1 mouse cellular context compared by ENCODE assay signal in the genomic region with DNA sequence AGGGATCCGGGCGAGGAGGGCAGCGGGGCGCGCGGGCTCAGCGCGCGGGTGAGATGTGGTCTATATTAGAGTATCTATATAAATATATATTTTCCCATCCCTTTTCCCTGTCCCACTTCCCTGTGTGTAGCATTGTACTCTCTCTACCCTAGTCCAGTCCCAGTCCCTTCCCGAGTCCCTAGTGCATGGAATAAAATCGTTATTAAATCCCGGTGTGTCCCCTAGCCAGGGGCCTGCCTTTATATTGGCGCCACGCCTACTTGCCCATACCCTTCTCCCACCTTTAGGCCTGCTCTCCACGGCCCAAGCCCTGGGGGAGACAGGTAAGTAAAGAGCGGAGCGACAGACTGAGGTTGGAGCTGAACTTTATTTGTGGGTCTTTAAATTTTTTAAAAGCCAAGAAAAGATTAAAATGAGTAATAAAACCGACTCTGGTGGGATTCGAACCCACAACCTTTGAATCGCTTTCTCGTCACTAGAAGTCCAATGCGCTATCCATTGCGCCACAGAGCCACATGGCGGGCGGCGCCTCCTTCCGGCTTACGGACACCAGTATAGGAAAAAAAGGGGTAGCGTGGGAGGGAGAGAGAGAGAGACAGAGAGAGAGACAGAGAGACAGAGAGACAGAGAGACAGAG.
TF ChIP-seq lines count a peak whose summit lies in the region.

No protein-coding gene starts in this region.

TF ChIP-seq in MEL, 35 proteins besides CTCF, POLR2A, EP300 and RAD21:
- TF ChIP-seq ETS1 (IDR thresholded peaks at IDR 0.05; ENCODE audit: low read depth, low read length) (no peak), ZKSCAN1 (IDR thresholded peaks at IDR 0.05; ENCODE audit: low read depth, low read length) (no peak), MXI1 (IDR thresholded peaks at IDR 0.05; ENCODE audit: low read depth, low read length) (peak; percentile 60; the same call in 1 of the 2 replicates), BHLHE40 (IDR thresholded peaks at IDR 0.05; ENCODE audit: borderline replicate concordance, low read depth, low read length) (no peak), POLR2AphosphoS5 (IDR thresholded peaks at IDR 0.05; ENCODE audit: borderline replicate concordance, low read depth, low read length) (no peak), SIN3A (IDR thresholded peaks at IDR 0.05; ENCODE audit: low read length) (peak; percentile 3), CHD1 (IDR thresholded peaks at IDR 0.05; ENCODE audit: low read depth, low read length) (no peak), ZC3H11A (IDR thresholded peaks at IDR 0.05; ENCODE audit: low read depth, low read length) (no peak), USF1 (IDR thresholded peaks at IDR 0.05; ENCODE audit: low read depth, low read length) (no peak), MEF2A (IDR thresholded peaks at IDR 0.05; ENCODE audit: extremely low read depth, insufficient replicate concordance, low read depth, low read length, poor library complexity, severe bottlenecking) (no peak), MAZ (IDR thresholded peaks at IDR 0.05; ENCODE audit: low read depth, low read length) (peak; percentile 92; the same call in 1 of the 2 replicates), HCFC1 (IDR thresholded peaks at IDR 0.05; ENCODE audit: low read depth, low read length) (0 out of 2 replicates have a peak, but pooled peaks have one; percentile 39), GABPA (IDR thresholded peaks at IDR 0.05; ENCODE audit: low read depth, low read length) (no peak), POLR2AphosphoS2 (IDR thresholded peaks at IDR 0.05; ENCODE audit: low read length) (no peak), NELFE (IDR thresholded peaks at IDR 0.05; ENCODE audit: low read depth, low read length) (no peak), SMC3 (IDR thresholded peaks at IDR 0.05; ENCODE audit: low read depth, low read length) (no peak), MAFK (IDR thresholded peaks at IDR 0.05; ENCODE audit: borderline replicate concordance, low read depth, low read length) (peak; percentile 89), CHD2 (IDR thresholded peaks at IDR 0.05; ENCODE audit: low read length) (no peak), UBTF (IDR thresholded peaks at IDR 0.05; ENCODE audit: borderline replicate concordance, insufficient read depth, low read depth, low read length) (no peak), TCF12 (IDR thresholded peaks at IDR 0.05; ENCODE audit: low read depth, low read length) (no peak), E2F4 (IDR thresholded peaks at IDR 0.05; ENCODE audit: borderline replicate concordance, low read depth, low read length) (no peak), TAL1 (IDR thresholded peaks at IDR 0.05; ENCODE audit: low read length) (no peak), USF2 (IDR thresholded peaks at IDR 0.05; ENCODE audit: borderline replicate concordance in 1 of 2, insufficient read depth in 1 of 2, low read depth in 1 of 2, low read length in 2 of 2) (no peak), JUND (IDR thresholded peaks at IDR 0.05; ENCODE audit: low read depth, low read length) (no peak), ZNF384 (IDR thresholded peaks at IDR 0.05; ENCODE audit: low read depth, low read length) (0 out of 2 replicates have a peak, but pooled peaks have one; percentile 27), MYB (IDR thresholded peaks at IDR 0.05; ENCODE audit: low read depth, low read length) (no peak), NRF1 (IDR thresholded peaks at IDR 0.05; ENCODE audit: insufficient read depth, low read depth, low read length, poor library complexity, severe bottlenecking) (no peak; the same call in 1 of the 2 replicates), RCOR1 (IDR thresholded peaks at IDR 0.05; ENCODE audit: low read depth, low read length) (no peak), TBP (IDR thresholded peaks at IDR 0.05; ENCODE audit: low read depth, low read length) (peak; percentile 98), MYC (IDR thresholded peaks at IDR 0.05; ENCODE audit: low read depth, low read length) (peak; percentile 47; the same call in 1 of the 2 replicates), GATA1 (IDR thresholded peaks at IDR 0.05; ENCODE audit: low read depth, low read length) (0 out of 2 replicates have a peak, but pooled peaks have one; percentile 8), MAX (IDR thresholded peaks at IDR 0.05; ENCODE audit: low read length) (no peak), KAT2A (conservative IDR thresholded peaks at IDR 0.05; ENCODE audit: low read depth, low read length) (0 out of 2 replicates have a peak, but pooled peaks have one; percentile 27), ELF1 (IDR thresholded peaks at IDR 0.05; ENCODE audit: low read depth, low read length) (0 out of 2 replicates have a peak, but pooled peaks have one; percentile 43), ZMIZ1 (IDR thresholded peaks at IDR 0.05; ENCODE audit: low read depth, low read length) (no peak)
TF ChIP-seq in MEL: peak in this region for 11.
